Mouse (Mus musculus) heart, embryonic 13.5 days (tissue): Measurements from ENCODE around the gene Atp2a2. TPM values are rescaled to one million over a fixed set of nuclear protein-coding genes. Genes with fewer than 3 reads are reported as not detected.
"Not testable (repeated sequence)": the region's sequence is repeated elsewhere in the genome, so short reads cannot be mapped to it uniquely, and the experiment has no call there.

ENCODE experiments used
- ATAC-seq: fragments of 200-750 bp; cut with Nextera tagmentation; 2 replicates; pipeline ENCODE4 v1.8.0; 2017; ENCODE audit warnings: moderate TSS enrichment; ENCODE audit not compliant: insufficient number of reproducible peaks, low FRiP score, low TSS enrichment; ENCODE audit errors: extremely low read depth
- H3K27ac ChIP-seq: fragments of 300-500 bp; sonication (generic); replicated peaks from 2 replicates; pipeline ENCODE4 v1.5.1; 2015; ENCODE audit warnings: moderate library complexity, mild to moderate bottlenecking, inconsistent platforms
- H3K27me3 ChIP-seq: fragments of 300-500 bp; sonication (generic); replicated peaks from 2 replicates; pipeline ENCODE4 v1.6.1; 2015; ENCODE audit warnings: mild to moderate bottlenecking, inconsistent platforms
- H3K36me3 ChIP-seq: fragments of 300-500 bp; sonication (generic); 2 replicates; pipeline ENCODE4 v1.6.1; 2015; ENCODE audit warnings: mild to moderate bottlenecking, inconsistent platforms
- H3K4me1 ChIP-seq: fragments of 300-500 bp; sonication (generic); 2 replicates; pipeline ENCODE4 v1.6.1; 2015; ENCODE audit warnings: inconsistent platforms
- H3K4me2 ChIP-seq: fragments of 300-500 bp; sonication (generic); 2 replicates; pipeline ENCODE4 v1.6.1; 2015; ENCODE audit warnings: inconsistent platforms, mild to moderate bottlenecking, moderate library complexity
- H3K4me3 ChIP-seq: fragments of 300-500 bp; sonication (generic); 2 replicates; pipeline ENCODE4 v1.5.1; 2015; ENCODE audit warnings: moderate library complexity, mild to moderate bottlenecking, inconsistent platforms
- H3K9ac ChIP-seq: fragments of 300-500 bp; sonication (generic); 2 replicates; pipeline ENCODE4 v1.6.1; 2015; ENCODE audit warnings: inconsistent platforms, mild to moderate bottlenecking, moderate library complexity
- H3K9me3 ChIP-seq: fragments of 300-500 bp; sonication (generic); 2 replicates; pipeline ENCODE4 v1.6.1; 2016; ENCODE audit warnings: inconsistent platforms
- WGBS: fragments of 180-500 bp; shearing (Covaris S2); methylation state at CpG from one replicate; pipeline ENCODE4 v1.1.7; 2015; ENCODE audit warnings: mixed read lengths; 5-methylcytosine and 5-hydroxymethylcytosine counted together
- polyA plus RNA-seq: library from polyadenylated mRNA; unstranded; fragments of >200 nt; fragmentation: Nextera tagmentation; extraction: Ambion mirVana; gene quantifications from 2 replicates; pipeline ENCODE4 v1.2.1, GENCODE M21; 2015

The Atp2a2 gene
- polyA plus RNA-seq, 1 experiment from 2014 or later: 227 TPM

GRCm38 (mm10) chr5:122461431-122461830 lies 40.6 kb downstream of the Atp2a2 start:
- Histone ChIP-seq H3K9ac (no peak overlapping the region), H3K27ac (no peak overlapping the region), H3K4me2 (no peak overlapping the region), H3K27me3 (no peaks in the 10 kb centered on the region), H3K4me3 (no peak overlapping the region), H3K36me3 (peaks cover 100% of the 10 kb centered on the region), H3K9me3 (no peaks in the 10 kb centered on the region), H3K4me1 (no peaks in the 10 kb centered on the region)
- WGBS: 82% methylated on average over 9 of the region's 9 CpGs
- ATAC-seq: no peak

DNA sequence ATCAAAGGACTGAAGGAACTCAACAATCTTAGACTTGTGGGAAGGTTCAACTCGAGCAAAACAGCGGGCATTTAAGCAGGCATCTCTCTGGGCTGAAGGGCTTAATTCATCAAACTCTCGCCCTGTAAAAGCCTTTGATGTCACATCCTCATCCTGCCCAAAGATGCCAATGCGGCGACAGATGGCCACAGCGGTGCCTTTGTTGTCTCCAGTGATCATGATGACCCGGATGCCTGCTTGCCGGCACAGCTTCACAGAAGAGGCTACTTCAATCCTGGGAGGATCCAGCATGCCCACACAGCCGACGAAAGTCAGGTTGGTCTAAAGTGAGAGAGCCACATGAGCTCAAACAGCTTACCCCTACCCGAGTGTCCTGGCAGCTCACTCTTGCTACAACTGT lies 41.4 kb downstream of the Atp2a2 start:
- ATAC-seq: no peak
- Histone ChIP-seq H3K4me3 (no peak overlapping the region), H3K9ac (no peak overlapping the region), H3K27ac (no peak overlapping the region; the same call in 1 of the 2 replicates), H3K4me1 (no peaks in the 10 kb centered on the region), H3K27me3 (no peaks in the 10 kb centered on the region), H3K36me3 (peaks cover 100% of the 10 kb centered on the region), H3K9me3 (no peaks in the 10 kb centered on the region), H3K4me2 (no peak overlapping the region)
- 77% methylated on average over 11 of the region's 11 CpGs for whole genome bisulfite sequencing

DNA sequence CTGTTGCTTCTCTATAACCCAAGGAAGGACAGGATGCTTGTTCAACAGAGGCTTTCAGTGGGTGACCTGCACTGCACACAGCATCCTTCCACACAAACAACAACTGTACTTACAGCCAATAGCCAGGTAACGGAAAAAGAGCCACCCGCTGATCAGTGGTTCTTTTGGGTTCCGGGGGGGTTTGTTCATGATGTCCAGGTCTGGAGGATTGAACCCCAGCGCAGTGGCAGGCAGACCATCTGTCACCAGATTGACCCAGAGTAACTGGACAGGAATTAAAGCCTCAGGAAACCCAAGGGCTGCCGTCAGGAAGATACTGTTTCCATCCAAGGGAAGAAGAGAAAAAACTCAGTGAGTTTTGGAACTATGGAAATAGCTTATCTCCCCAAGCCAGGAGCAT lies 42.7 kb downstream of the Atp2a2 start:
- Histone ChIP-seq H3K27ac (no peak overlapping the region), H3K4me1 (peaks cover 12% of the 10 kb centered on the region), H3K27me3 (no peaks in the 10 kb centered on the region), H3K4me2 (no peak overlapping the region), H3K36me3 (peaks cover 100% of the 10 kb centered on the region), H3K9ac (no peak overlapping the region), H3K4me3 (no peak overlapping the region), H3K9me3 (no peaks in the 10 kb centered on the region)
- 92% methylated on average over 5 of the region's 5 CpGs for WGBS
- ATAC-seq: no peak

- Histone ChIP-seq H3K27ac (no peak overlapping the region), H3K4me1 (peaks cover 25% of the 10 kb centered on the region), H3K36me3 (peaks cover 100% of the 10 kb centered on the region), H3K4me2 (no peak overlapping the region), H3K9ac (no peak overlapping the region), H3K4me3 (no peak overlapping the region), H3K9me3 (no peaks in the 10 kb centered on the region), H3K27me3 (no peaks in the 10 kb centered on the region)
- 79% methylated on average over 4 of the region's 4 CpGs for WGBS
- ATAC-seq: no peak
These were observed 44.0 kb downstream of the Atp2a2 start for GRCm38 (mm10) chr5:122458066-122458465.

DNA sequence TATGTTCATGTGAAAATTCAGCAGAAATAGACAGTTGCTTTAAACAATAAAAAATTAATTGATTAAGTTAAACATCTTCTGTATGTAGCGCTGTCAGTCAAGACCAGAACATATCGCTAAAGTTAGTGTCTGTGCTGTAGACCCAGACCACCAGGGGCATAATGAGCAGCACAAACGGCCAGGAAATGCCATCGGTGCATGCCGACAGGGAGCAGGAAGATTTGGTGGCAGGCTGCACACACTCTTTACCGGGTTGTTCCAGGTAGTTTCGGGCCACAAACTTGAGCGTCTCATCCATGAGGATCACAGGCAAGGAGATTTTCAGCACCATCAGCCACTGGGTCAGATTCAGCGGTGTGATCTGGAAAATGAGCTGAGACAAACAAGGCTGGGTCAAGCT lies 45.0 kb downstream of the Atp2a2 start:
- H3K36me3 ChIP-seq: peaks cover 100% of the 10 kb centered on the region
- H3K9me3 ChIP-seq, H3K9ac ChIP-seq, H3K27ac ChIP-seq, H3K4me3 ChIP-seq, ATAC-seq, H3K4me2 ChIP-seq, H3K27me3 ChIP-seq: not testable (repeated sequence)
- H3K4me1 ChIP-seq: peaks cover 35% of the 10 kb centered on the region
- WGBS: 73% methylated on average over 9 of the region's 9 CpGs

GRCm38 (mm10) chr5:122455584-122455983 lies 46.4 kb downstream of the Atp2a2 start:
- 80% methylated on average over 3 of the region's 3 CpGs for WGBS
- peak overlapping the region; percentile 14; the same call in 1 of the 2 replicates for H3K9ac ChIP-seq
- no peaks in the 10 kb centered on the region for H3K27me3 ChIP-seq
- H3K4me2 ChIP-seq: no peak overlapping the region
- no peak for ATAC-seq
- no peaks in the 10 kb centered on the region for H3K9me3 ChIP-seq
- H3K27ac ChIP-seq: peak overlapping the region; percentile 61
- H3K4me3 ChIP-seq: no peak overlapping the region
- H3K4me1 ChIP-seq: peaks cover 43% of the 10 kb centered on the region
- peaks cover 93% of the 10 kb centered on the region for H3K36me3 ChIP-seq

GRCm38 (mm10) chr5:122454883-122455282 lies 47.1 kb downstream of the Atp2a2 start:
- 84% methylated on average over 3 of the region's 3 CpGs for WGBS
- Histone ChIP-seq H3K4me3 (no peak overlapping the region), H3K9ac (peak overlapping the region; percentile 37; the same call in 1 of the 2 replicates), H3K27ac (peak overlapping the region; percentile 63), H3K36me3 (peaks cover 86% of the 10 kb centered on the region), H3K9me3 (no peaks in the 10 kb centered on the region), H3K4me1 (peaks cover 43% of the 10 kb centered on the region), H3K27me3 (no peaks in the 10 kb centered on the region), H3K4me2 (no peak overlapping the region)
- no peak for ATAC-seq

DNA sequence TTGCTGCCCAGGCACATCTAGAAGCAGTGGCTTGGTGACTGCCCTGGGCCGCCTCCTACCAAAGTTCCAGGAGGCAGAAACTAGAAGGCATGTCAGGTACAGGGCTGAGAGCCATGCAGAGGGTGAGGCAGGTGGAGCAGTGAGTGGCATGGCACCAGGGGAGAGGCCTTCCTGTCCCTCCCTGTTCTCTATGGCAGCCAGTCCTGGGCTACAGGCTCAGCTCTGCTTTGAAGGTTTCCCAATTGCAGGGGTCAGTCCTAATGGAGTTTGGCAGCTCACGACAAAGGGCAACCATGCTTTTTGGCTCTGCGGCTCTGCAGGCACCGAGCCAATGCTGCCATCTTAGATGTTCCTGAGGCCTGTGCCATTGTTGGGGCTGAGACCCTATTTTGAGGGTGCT lies 47.6 kb downstream of the Atp2a2 start:
- Histone ChIP-seq H3K9ac (peak overlapping the region; percentile 42; the same call in 1 of the 2 replicates), H3K27ac (peak overlapping the region; percentile 63), H3K4me2 (no peak overlapping the region), H3K27me3 (no peaks in the 10 kb centered on the region), H3K36me3 (peaks cover 82% of the 10 kb centered on the region), H3K4me3 (no peak overlapping the region), H3K9me3 (no peaks in the 10 kb centered on the region), H3K4me1 (peaks cover 43% of the 10 kb centered on the region)
- 0 out of 2 replicates have a peak, but pooled peaks have one; percentile 43 for ATAC-seq
- 83% methylated on average over 4 of the region's 4 CpGs for WGBS

DNA sequence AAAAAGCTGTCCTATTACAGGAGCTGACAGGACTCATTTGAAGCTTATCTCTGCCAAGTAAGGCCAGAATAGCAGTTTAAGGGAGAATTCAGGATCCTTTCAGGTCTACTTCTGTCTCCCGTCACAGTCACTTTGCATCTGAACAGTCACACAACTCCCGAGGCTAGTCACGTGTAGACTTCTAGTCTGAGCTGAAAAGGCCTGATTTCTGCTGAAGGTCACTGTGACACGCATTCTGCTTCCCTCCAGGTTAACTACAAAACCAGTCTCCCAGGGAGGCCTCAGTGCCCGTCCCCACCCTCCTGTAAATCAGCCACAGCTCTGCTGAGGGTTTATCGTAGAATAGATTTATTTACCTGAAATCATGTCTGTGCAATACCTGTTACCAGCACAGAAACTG lies 48.8 kb downstream of the Atp2a2 start:
- H3K4me2 ChIP-seq: no peak overlapping the region
- H3K4me1 ChIP-seq: peaks cover 43% of the 10 kb centered on the region
- no peaks in the 10 kb centered on the region for H3K9me3 ChIP-seq
- no peak for ATAC-seq
- H3K27me3 ChIP-seq: no peaks in the 10 kb centered on the region
- peak overlapping the region; percentile 63 for H3K27ac ChIP-seq
- H3K4me3 ChIP-seq: no peak overlapping the region
- peaks cover 71% of the 10 kb centered on the region for H3K36me3 ChIP-seq
- H3K9ac ChIP-seq: no peak overlapping the region
- 49% methylated on average over 6 of the region's 6 CpGs for WGBS

DNA sequence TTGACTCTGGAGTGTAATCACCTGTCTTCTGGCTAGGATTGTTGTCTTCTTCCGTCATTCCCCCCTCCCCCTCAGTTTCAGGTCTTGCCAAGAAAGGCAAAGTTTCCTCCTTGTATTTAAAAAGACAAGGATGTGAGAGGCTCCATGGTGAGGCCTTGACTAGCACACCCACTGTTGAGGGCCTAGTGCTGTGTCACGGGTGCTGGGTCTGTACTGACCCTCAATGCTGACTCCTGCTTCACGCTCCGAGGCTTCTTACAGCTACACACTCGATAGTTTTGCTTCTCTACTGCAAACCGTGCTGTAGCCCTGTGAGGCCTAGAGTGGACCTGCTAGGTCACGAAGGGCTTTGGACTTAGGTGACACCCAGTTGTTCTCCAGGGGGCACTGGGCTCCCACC lies 49.8 kb downstream of the Atp2a2 start:
- Histone ChIP-seq H3K9ac (peak overlapping the region; percentile 52), H3K27ac (peak overlapping the region; percentile 63), H3K4me2 (no peak overlapping the region), H3K27me3 (no peaks in the 10 kb centered on the region), H3K4me1 (peaks cover 43% of the 10 kb centered on the region), H3K9me3 (no peaks in the 10 kb centered on the region), H3K4me3 (no peak overlapping the region), H3K36me3 (peaks cover 61% of the 10 kb centered on the region)
- 72% methylated on average over 7 of the region's 7 CpGs for WGBS
- no peak for ATAC-seq

DNA sequence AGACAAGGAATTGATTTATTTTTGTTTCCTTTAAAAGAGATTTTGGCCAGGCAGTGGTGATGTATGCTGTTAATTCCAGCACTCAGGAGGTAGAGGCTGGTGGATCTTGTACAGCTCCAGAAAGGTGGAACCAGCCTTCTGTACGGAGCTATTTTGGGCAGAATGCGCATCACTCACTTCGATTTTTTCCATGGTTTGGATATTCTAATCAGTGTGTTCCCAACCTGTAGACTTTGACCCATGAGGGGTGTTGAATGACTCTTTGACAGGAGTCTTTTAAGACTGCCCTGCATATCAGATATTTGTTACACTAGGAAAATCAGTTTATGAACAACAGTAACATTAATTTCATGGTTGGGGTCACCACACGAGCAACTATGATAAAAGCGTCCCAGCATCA lies 50.7 kb downstream of the Atp2a2 start:
- ATAC-seq: no peak
- H3K27me3 ChIP-seq: no peaks in the 10 kb centered on the region
- no peak overlapping the region for H3K4me2 ChIP-seq
- 70% methylated on average over 5 of the region's 5 CpGs for WGBS
- peaks cover 43% of the 10 kb centered on the region for H3K4me1 ChIP-seq
- H3K36me3 ChIP-seq: peaks cover 61% of the 10 kb centered on the region
- H3K9ac ChIP-seq: 0 out of 2 replicates have a peak overlapping the region, but pooled peaks have one; percentile 24
- no peak overlapping the region for H3K4me3 ChIP-seq
- peak overlapping the region; percentile 63 for H3K27ac ChIP-seq
- no peaks in the 10 kb centered on the region for H3K9me3 ChIP-seq

DNA sequence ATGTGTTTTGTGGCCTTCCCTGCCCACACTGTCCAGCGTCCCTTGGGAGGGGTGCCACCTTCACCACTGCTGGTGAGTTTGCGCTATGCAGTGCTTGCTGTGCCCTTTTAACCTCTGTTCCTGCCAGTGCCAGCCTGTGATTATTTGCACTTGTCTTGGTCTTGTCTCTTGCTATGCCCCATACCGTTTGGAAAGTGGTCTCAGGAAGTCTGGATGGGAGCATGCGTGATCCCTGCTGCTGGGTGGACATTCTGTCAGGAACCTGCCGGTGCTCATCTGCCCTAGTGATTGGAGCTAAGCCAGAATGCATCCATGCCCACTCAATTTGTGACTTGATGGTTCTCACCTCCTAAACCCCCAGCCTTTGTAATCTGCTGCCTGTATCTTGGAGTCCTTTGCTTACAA lies 51.1 kb downstream of the Atp2a2 start:
- Histone ChIP-seq H3K27me3 (no peaks in the 10 kb centered on the region), H3K9ac (no peak overlapping the region), H3K36me3 (peaks cover 61% of the 10 kb centered on the region), H3K27ac (peak overlapping the region; percentile 63; the same call in 1 of the 2 replicates), H3K4me1 (peaks cover 43% of the 10 kb centered on the region), H3K4me2 (no peak overlapping the region), H3K9me3 (no peaks in the 10 kb centered on the region), H3K4me3 (no peak overlapping the region)
- ATAC-seq: no peak
- WGBS: 52% methylated on average over 5 of the region's 5 CpGs
